Mouse (Mus musculus): Measurements from ENCODE around the gene Fam240b.

Fam240b gene

GRCm38 (mm10) chr13:64438863-64439452 is 58.6 kb downstream of the Fam240b start:
- WGBS: 53% methylated on average over 9 of the region's 9 CpGs

DNA sequence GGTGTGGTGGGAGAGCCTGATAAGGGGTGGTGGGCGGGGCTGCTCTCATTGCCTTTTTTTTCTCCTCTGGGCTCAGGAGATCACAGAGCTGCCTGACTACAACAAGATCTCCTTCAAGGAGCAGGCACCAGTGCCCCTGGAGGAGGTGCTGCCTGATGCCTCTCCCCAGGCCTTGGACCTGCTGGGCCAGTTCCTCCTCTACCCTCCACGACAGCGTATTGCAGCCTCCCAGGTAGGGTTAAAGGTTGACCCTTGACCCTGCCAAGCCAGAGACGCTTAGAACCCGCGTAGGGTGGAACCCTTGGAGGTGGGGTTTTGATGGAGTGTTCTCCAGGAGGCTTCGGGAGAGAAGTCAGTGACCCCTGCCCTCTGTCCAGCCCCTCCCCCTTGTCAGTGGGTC is 59.8 kb downstream of the Fam240b start:
- 83% methylated on average over 7 of the region's 7 CpGs for WGBS

- under 1% methylated on average over 57 of the region's 57 CpGs for WGBS
Observed at GRCm38 (mm10) chr13:64432017-64432995, 65.3 kb downstream of the Fam240b start, which contains the start of gene Cdk20. Gene Cdk20, plus strand, starts transcription at chr13:64432314.

All from cerebral cortex, adult 2 months (tissue).